Mouse (Mus musculus) embryonic facial prominence, embryonic 12.5 days (tissue): Measurements from ENCODE around the gene Rpgrip1l. TPM values are rescaled to one million over a fixed set of nuclear protein-coding genes. Genes with fewer than 3 reads are reported as not detected.

Experiments
- ATAC-seq: fragments of 200-750 bp; cut with Nextera tagmentation; 2 replicates; pipeline ENCODE4 v1.8.0; 2017; ENCODE audit not compliant: insufficient number of reproducible peaks, insufficient read depth, low FRiP score, low TSS enrichment
- H3K27ac ChIP-seq: fragments of 300-500 bp; sonication (generic); 2 replicates; pipeline ENCODE4 v1.5.1; 2016; ENCODE audit warnings: mild to moderate bottlenecking
- H3K27me3 ChIP-seq: fragments of 300-500 bp; sonication (generic); 2 replicates; pipeline ENCODE4 v1.6.1; 2016; ENCODE audit warnings: mild to moderate bottlenecking, moderate library complexity
- H3K36me3 ChIP-seq: fragments of 300-500 bp; sonication (generic); 2 replicates; pipeline ENCODE4 v1.6.1; 2016; ENCODE audit warnings: mild to moderate bottlenecking
- H3K4me1 ChIP-seq: fragments of 300-500 bp; sonication (generic); 2 replicates; pipeline ENCODE4 v1.6.1; 2016
- H3K4me2 ChIP-seq: fragments of 300-500 bp; sonication (generic); replicated peaks from 2 replicates; pipeline ENCODE4 v1.6.1; 2016; ENCODE audit warnings: mild to moderate bottlenecking, moderate library complexity
- H3K4me3 ChIP-seq: fragments of 300-500 bp; sonication (generic); 2 replicates; pipeline ENCODE4 v1.5.1; 2016; ENCODE audit warnings: mild to moderate bottlenecking
- H3K9ac ChIP-seq: fragments of 300-500 bp; sonication (generic); 2 replicates; pipeline ENCODE4 v1.6.1; 2016; ENCODE audit warnings: mild to moderate bottlenecking, moderate library complexity
- H3K9me3 ChIP-seq: fragments of 300-500 bp; sonication (generic); 2 replicates; pipeline ENCODE4 v1.6.1; 2016; ENCODE audit warnings: mild to moderate bottlenecking, moderate library complexity
- WGBS: fragments of 180-500 bp; shearing (Covaris S2); methylation state at CpG from one replicate; pipeline ENCODE4 v1.1.7; 2016; 5-methylcytosine and 5-hydroxymethylcytosine counted together
- polyA plus RNA-seq: library from polyadenylated mRNA; unstranded; fragments of >200 nt; fragmentation: Nextera tagmentation; extraction: Ambion mirVana; gene quantifications from 2 replicates; pipeline ENCODE4 v1.2.1, GENCODE M21; 2016

Gene Rpgrip1l
- polyA plus RNA-seq, 1 experiment from 2014 or later = 15.4 TPM

DNA sequence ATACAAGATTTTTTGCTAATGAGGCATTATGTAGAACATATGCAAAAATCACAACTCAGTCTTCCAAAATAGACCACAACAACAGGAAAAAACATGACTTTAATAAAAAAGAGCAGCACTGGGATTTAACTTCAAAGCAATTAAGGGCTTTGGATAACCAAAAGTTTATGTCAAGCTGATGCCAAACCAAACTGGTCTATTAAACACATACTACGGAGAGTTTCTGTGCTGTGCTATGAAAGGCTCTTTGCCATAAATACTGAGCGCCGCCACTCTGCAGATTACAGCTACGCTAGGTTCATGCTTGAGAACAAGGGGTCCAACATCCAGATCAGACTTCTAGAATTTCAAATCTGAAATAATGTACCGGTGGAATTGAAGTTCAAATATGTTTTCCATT lies 17.3 kb downstream of the Rpgrip1l start:
- 54% methylated on average over 5 of the region's 5 CpGs for WGBS
- no peak for ATAC-seq
- peaks cover 10% of the 10 kb centered on the region for H3K4me1 ChIP-seq

DNA sequence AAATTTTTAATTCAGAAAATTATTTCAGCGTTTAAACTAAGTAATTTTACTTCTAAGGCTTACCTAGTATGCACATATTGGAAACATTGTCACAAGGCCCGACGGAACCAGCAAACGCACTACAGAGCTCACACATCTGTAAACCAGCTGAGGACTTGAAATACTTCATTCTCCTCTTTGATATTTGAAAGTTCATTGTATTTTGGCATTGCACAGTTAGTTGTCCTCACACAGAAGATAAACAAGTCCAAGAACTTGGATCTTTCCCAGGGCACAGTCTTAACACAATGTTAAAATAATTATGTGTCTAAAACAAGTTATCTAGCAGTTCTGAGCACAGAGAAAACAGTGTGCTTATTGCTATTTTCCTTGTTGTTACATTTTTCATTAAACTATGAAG lies 22.5 kb downstream of the Rpgrip1l start:
- H3K27me3 ChIP-seq = no peaks in the 10 kb centered on the region
- ATAC-seq = no peak
- no peaks in the 10 kb centered on the region for H3K9me3 ChIP-seq
- H3K4me3 ChIP-seq = no peak overlapping the region
- H3K4me1 ChIP-seq = peaks cover 10% of the 10 kb centered on the region; the same call in 1 of the 2 replicates
- no peak overlapping the region for H3K27ac ChIP-seq
- no peak overlapping the region for H3K4me2 ChIP-seq
- no peaks in the 10 kb centered on the region for H3K36me3 ChIP-seq
- 49% methylated on average over 4 of the region's 4 CpGs for WGBS
- H3K9ac ChIP-seq = no peak overlapping the region

More for the DNA sequence above, 17.3 kb downstream of the Rpgrip1l start:
- Histone ChIP-seq H3K9ac (no peak overlapping the region), H3K36me3 (no peaks in the 10 kb centered on the region), H3K4me2 (no peak overlapping the region), H3K27ac (no peak overlapping the region), H3K9me3 (no peaks in the 10 kb centered on the region), H3K4me3 (no peak overlapping the region), H3K27me3 (no peaks in the 10 kb centered on the region)

DNA sequence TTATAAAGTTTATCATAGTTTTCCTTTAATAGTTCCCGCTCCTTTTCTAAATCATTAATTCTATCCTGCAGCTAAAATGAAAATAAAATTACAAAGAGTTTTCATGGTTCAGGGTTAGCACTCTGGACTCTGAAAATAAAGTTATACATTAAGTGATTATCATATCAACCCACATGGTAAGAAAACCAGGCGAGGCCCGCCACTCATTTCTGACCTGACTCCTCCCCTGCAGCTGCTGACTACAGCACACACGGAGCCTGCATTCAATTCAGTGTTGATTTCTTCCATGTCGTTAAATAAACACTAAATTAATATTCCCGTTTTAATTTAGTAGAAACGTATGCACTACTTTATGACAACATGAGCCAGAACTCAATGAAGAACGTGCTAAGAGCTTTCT lies 26.8 kb downstream of the Rpgrip1l start:
- peaks cover 17% of the 10 kb centered on the region; the same call in 1 of the 2 replicates for H3K4me1 ChIP-seq
- no peak for ATAC-seq
- no peak overlapping the region for H3K4me2 ChIP-seq
- no peak overlapping the region for H3K9ac ChIP-seq
- no peaks in the 10 kb centered on the region for H3K27me3 ChIP-seq
- no peaks in the 10 kb centered on the region for H3K36me3 ChIP-seq
- no peaks in the 10 kb centered on the region for H3K9me3 ChIP-seq
- 75% methylated on average over 8 of the region's 8 CpGs for WGBS
- no peak overlapping the region for H3K27ac ChIP-seq
- no peak overlapping the region for H3K4me3 ChIP-seq

DNA sequence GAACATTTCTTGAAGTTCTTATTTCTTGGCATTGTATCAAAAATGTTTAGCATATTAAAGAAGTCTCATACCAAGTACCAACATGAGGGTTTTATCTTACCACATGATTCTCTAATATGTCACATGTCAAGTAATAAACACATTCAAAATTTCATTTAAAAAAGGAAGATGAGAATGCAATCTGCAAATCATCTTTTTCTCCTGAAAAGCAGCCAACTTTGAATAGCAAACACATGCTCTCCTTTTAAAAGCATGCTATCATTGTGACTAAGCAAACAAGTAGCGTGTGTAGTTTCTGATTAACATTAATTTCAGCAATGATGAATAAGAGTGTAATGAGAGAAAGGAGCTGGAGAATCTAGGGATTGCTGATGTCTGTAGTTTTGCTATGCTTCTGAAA lies 29.2 kb downstream of the Rpgrip1l start:
- Histone ChIP-seq H3K4me3 (no peak overlapping the region), H3K4me2 (no peak overlapping the region), H3K4me1 (peaks cover 14% of the 10 kb centered on the region; the same call in 1 of the 2 replicates), H3K9me3 (no peaks in the 10 kb centered on the region), H3K36me3 (no peaks in the 10 kb centered on the region), H3K27me3 (no peaks in the 10 kb centered on the region), H3K27ac (no peak overlapping the region), H3K9ac (no peak overlapping the region)
- no peak for ATAC-seq
- 63% methylated on average over 1 of the region's 1 CpGs for WGBS

DNA sequence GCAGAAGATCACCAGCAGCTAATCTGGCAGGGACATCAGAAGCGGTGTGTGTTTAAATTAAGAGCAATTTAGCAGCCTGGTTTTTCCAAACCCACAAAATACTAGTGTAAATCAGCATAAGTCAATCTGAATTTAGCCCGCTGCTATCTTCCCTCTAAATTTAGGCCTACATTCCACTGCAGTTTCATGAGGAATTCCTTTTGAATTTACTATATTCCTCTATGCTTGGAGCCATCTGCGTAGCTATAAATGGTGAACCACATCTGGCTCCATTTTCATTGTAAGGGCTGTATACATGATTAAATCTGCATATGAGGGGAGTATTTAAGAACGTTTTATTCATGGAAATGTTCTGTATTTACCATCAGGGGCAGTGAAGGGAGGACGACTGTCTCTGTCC lies 30.4 kb downstream of the Rpgrip1l start:
- no peak overlapping the region for H3K4me3 ChIP-seq
- no peak for ATAC-seq
- H3K4me1 ChIP-seq = peaks cover 11% of the 10 kb centered on the region; the same call in 1 of the 2 replicates
- no peak overlapping the region for H3K4me2 ChIP-seq
- H3K27ac ChIP-seq = peak overlapping the region; percentile 71; the same call in 1 of the 2 replicates
- H3K9ac ChIP-seq = no peak overlapping the region
- no peaks in the 10 kb centered on the region for H3K27me3 ChIP-seq
- H3K9me3 ChIP-seq = no peaks in the 10 kb centered on the region
- 54% methylated on average over 5 of the region's 5 CpGs for WGBS
- H3K36me3 ChIP-seq = no peaks in the 10 kb centered on the region

DNA sequence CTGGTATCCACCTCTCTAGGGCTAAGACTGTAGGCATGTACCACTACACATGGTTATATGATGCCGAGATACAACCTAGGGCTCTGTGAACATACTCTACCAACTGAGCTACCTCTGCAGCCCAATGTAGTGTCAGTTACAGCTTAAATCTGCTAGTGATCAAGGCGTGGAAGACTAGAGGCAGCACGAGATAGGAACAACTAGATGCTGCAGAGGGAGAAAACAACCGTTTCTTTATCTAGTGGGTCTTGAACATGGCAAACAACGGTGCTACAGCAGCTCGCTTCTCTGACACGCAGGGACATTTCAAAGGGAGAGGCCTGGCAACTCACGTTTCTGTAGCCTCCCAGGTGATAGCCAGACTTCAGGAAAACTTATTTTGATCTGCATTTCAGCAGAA lies 31.5 kb downstream of the Rpgrip1l start:
- Histone ChIP-seq H3K9me3 (no peaks in the 10 kb centered on the region), H3K27ac (peak overlapping the region; percentile 14), H3K36me3 (no peaks in the 10 kb centered on the region), H3K4me3 (no peak overlapping the region), H3K4me1 (peaks cover 11% of the 10 kb centered on the region; the same call in 1 of the 2 replicates), H3K27me3 (no peaks in the 10 kb centered on the region), H3K9ac (no peak overlapping the region), H3K4me2 (no peak overlapping the region)
- ATAC-seq = no peak
- 69% methylated on average over 8 of the region's 8 CpGs for WGBS

DNA sequence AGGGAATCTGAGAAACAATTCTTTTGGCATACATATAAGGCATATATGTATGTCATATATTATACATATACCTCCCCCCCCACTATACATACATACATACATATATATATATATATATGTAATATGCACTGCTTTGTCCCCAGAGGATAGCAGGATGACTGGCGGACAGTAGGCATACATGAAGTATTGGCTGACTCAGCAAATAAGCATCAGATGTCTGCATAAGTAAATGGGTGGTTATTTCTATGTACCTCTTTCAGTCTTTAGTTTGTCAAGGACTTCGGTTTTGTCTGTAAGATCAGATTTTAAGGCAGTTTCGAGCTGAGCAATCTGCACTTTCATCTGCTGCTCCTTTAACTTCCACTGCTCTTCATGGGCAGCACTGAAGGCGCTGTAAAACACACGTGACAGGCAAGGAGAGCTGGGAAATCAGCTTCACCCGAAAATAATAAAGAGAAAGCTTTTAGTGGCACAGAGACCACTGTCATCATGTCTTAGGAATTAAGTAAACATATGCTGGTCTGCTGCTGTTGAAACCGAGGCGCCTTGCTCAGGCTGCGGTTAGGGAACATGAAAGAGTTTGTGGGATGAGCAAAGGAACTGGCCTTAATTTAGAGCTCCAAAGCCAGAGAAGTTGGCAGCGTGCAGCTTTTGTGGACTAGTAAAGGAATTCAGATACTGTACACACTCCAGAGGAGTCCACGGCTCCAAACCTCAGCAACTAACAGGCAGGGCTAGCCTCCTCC lies 32.4 kb downstream of the Rpgrip1l start:
- H3K9me3 ChIP-seq = no peaks in the 10 kb centered on the region
- H3K4me1 ChIP-seq = peaks cover 11% of the 10 kb centered on the region; the same call in 1 of the 2 replicates
- no peaks in the 10 kb centered on the region for H3K27me3 ChIP-seq
- peak overlapping the region; percentile 14; the same call in 1 of the 2 replicates for H3K27ac ChIP-seq
- H3K4me3 ChIP-seq = no peak overlapping the region
- no peaks in the 10 kb centered on the region for H3K36me3 ChIP-seq
- no peak overlapping the region for H3K9ac ChIP-seq
- no peak overlapping the region for H3K4me2 ChIP-seq
- WGBS = 74% methylated on average over 11 of the region's 11 CpGs
- no peak for ATAC-seq

DNA sequence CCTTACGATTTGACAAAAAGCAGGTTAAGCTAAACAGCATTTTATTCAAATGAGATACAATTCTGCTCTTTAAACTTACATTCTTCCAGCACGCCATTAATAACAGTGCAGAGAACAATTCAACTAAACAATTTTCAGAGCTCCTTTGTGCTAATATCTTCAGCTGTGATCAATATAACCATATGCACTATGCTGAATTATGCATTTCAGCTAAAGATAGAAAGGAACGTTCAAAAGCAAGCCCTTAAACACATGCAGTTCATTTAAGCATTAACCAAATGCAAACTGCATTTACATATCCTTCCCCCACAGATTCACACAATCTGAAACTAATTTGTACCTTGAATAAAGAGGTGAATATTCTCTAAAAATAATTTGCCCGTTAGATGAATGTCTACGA lies 35.0 kb downstream of the Rpgrip1l start:
- H3K27ac ChIP-seq = no peak overlapping the region
- no peak overlapping the region for H3K9ac ChIP-seq
- peaks cover 7% of the 10 kb centered on the region; the same call in 1 of the 2 replicates for H3K4me1 ChIP-seq
- no peak overlapping the region for H3K4me2 ChIP-seq
- H3K36me3 ChIP-seq = no peaks in the 10 kb centered on the region
- 65% methylated on average over 5 of the region's 5 CpGs for WGBS
- no peak for ATAC-seq
- no peak overlapping the region for H3K4me3 ChIP-seq
- H3K9me3 ChIP-seq = no peaks in the 10 kb centered on the region
- H3K27me3 ChIP-seq = no peaks in the 10 kb centered on the region

DNA sequence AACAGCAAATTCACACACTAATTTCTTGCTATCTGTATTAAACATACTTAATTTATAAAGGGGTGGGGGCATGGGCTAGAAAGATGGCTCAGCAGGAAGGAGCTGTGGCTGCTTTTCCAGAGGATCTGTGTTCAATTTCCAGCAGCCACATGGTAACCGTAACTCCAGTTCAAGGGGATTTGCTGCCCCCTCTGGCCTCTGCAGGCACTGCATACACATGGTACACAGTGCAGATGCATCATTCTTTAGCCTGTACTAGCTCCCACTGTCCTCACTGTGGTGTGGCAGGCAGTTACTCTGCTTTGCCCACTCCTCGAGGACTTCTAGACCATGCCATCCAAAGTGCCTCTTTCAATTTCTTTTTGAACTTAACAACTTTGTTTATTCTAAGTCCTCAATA lies 36.7 kb downstream of the Rpgrip1l start:
- no peaks in the 10 kb centered on the region for H3K9me3 ChIP-seq
- no peaks in the 10 kb centered on the region for H3K27me3 ChIP-seq
- H3K36me3 ChIP-seq = no peaks in the 10 kb centered on the region
- no peak overlapping the region for H3K4me2 ChIP-seq
- 85% methylated on average over 2 of the region's 2 CpGs for WGBS
- ATAC-seq = no peak
- H3K4me1 ChIP-seq = 0 out of 2 replicates have a peak, but pooled peaks cover under 1% of the 10 kb centered on the region
- no peak overlapping the region for H3K4me3 ChIP-seq
- no peak overlapping the region for H3K27ac ChIP-seq
- H3K9ac ChIP-seq = no peak overlapping the region

DNA sequence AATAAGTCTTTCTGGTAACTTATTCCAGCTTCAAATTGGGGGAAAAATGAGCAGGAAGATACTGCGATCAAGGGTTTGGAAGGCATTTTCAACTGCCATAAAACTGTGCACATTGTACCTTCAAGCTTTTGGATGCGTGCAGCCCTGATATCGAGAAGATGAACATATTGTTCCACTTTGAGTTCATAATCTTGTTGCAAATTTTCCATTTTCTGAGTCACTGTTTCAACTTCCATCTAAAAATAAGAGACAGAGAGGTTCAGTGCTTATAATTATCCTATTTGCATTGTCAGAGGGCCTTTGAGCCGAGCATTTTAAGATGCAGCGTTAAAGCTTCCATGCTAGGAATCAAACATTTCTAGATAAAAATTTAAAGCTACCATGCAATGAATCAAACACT lies 39.6 kb downstream of the Rpgrip1l start:
- H3K4me2 ChIP-seq = no peak overlapping the region
- no peak overlapping the region for H3K4me3 ChIP-seq
- H3K27me3 ChIP-seq = no peaks in the 10 kb centered on the region
- H3K9ac ChIP-seq = no peak overlapping the region
- no peaks in the 10 kb centered on the region for H3K9me3 ChIP-seq
- 83% methylated on average over 5 of the region's 5 CpGs for WGBS
- H3K36me3 ChIP-seq = 0 out of 2 replicates have a peak, but pooled peaks cover 9% of the 10 kb centered on the region
- no peak overlapping the region for H3K27ac ChIP-seq
- ATAC-seq = no peak
- H3K4me1 ChIP-seq = no peaks in the 10 kb centered on the region

DNA sequence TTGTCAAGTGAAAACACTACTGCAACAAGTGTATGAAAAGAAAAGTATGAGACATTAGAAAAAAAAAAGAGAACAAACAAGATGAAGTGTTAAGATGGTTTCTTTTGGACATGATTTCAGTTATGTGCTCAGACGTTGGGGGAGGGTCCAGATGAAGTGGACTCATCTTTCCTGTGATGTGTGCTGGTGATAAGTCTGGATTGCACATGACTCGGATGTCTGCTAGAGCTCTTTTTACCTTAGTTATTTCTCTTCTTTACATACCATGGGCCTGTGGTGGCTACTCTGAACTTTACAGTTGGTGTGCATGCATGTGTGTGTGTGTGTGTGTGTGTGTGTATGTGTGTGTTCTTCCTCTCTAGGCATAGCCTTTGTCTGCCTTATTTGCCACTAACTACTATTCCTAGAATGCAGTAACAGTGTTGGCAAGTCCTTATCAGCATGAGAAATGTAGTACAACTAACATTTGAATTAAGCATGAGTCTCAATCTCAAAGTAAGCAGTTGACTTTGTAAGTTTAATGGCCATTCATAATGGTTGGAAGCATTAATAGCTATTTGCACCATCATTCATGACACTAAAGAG lies 43.6 kb downstream of the Rpgrip1l start:
- Histone ChIP-seq H3K4me1 (no peaks in the 10 kb centered on the region), H3K9ac (no peak overlapping the region), H3K9me3 (no peaks in the 10 kb centered on the region), H3K4me3 (no peak overlapping the region), H3K4me2 (no peak overlapping the region), H3K27me3 (no peaks in the 10 kb centered on the region), H3K36me3 (0 out of 2 replicates have a peak, but pooled peaks cover 13% of the 10 kb centered on the region), H3K27ac (no peak overlapping the region)
- ATAC-seq = no peak
- 80% methylated on average over 2 of the region's 2 CpGs for WGBS

DNA sequence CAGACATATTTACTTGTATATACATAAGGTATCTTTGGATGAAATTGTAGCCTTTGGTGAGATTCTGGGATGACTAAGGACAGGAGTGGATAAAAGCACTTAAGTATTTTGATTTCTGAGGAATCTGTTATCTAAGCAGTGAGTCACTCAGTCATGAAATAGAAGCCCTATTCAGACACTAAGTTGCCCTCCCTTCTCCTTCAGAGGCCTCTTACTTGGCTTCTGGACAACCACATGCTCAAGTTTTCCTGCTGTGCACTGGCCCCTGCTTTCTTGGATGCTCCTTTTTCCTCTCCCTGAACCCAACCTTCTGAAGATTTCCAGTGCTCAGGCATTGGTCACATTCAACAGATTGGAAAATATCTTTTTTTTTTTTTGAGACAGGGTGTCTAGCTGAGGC lies 48.5 kb downstream of the Rpgrip1l start:
- Histone ChIP-seq H3K36me3 (0 out of 2 replicates have a peak, but pooled peaks cover 6% of the 10 kb centered on the region), H3K9me3 (no peaks in the 10 kb centered on the region), H3K27me3 (no peaks in the 10 kb centered on the region), H3K4me1 (no peaks in the 10 kb centered on the region), H3K4me2 (no peak overlapping the region), H3K4me3 (no peak overlapping the region), H3K27ac (no peak overlapping the region), H3K9ac (no peak overlapping the region)
- no peak for ATAC-seq
